Mouse (Mus musculus): ENCODE data around the gene Tpx2.

DNA sequence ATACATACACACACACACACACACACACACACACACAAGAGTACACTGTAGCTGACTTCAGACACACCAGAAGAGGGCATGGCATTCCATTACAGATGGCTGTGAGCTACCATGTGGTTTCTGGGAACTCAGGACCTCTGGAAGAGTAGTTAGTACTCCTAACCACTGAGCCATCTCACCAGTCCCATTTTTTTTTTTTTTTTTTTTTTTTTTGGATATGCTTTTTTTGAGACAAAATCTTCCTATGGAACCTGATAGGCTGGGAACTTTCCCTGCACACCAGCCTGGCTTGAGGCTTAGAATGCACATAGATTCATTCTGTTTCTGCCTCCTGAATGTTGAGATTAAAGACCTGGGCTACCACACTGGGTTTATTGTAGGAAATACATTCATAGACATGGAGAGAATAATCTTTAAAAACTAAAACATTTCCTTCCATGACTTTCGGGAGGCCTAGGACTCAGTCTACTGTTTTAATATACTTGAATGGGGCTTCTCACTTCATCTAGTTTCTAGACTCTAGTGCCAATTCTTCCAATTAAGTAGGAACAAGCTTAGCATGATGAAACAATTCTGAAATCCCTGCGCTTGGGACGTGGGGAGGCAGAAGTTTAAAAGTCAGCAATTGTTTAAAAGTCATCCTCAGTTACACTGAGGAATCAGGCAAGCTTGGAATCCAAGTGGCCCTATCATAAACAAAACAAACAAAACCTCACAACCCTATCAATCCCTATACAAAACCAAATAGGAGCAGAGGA lies 528 bp upstream of the Tpx2 start:
- TF ChIP-seq POLR2A (IDR thresholded peaks at IDR 0.05; ENCODE audit: borderline replicate concordance, extremely low read depth, insufficient read depth, insufficient read length, poor library complexity, severe bottlenecking) (no peak), CTCF (IDR thresholded peaks at IDR 0.05; ENCODE audit: borderline replicate concordance, extremely low read depth, insufficient read depth, insufficient read length) (no peak)

All from brain, embryonic 14.5 days (tissue).